Mouse (Mus musculus): ENCODE data around the gene Col19a1. TPM values are rescaled to one million over a fixed set of nuclear protein-coding genes. Genes with fewer than 3 reads are reported as not detected.

Gene Col19a1
- polyA plus RNA-seq, 1 experiment: not detected

- WGBS: 29% methylated on average over 8 of the region's 8 CpGs
- Histone ChIP-seq H3K27ac (ENCODE audit: insufficient read depth, low read depth, low read length) (no peak overlapping the region), H3K4me1 (ENCODE audit: control insufficient read depth, insufficient read depth, low read length) (no peaks in the 10 kb centered on the region), H3K4me3 (ENCODE audit: insufficient read depth, low read depth, low read length) (no peak overlapping the region)
- no peak for TF ChIP-seq POLR2A (IDR thresholded peaks at IDR 0.05; ENCODE audit: insufficient read depth, low read depth, low read length)
- 0 out of 2 replicates have a peak, but pooled peaks have one; percentile 6 for TF ChIP-seq CTCF (IDR thresholded peaks at IDR 0.05; ENCODE audit: insufficient read depth, low read depth, low read length)
These were observed 209.0 kb downstream of the Col19a1 start for GRCm38 (mm10) chr1:24378125-24378821.

GRCm38 (mm10) chr1:24374902-24375301, 212.4 kb downstream of the Col19a1 start:
- TF ChIP-seq CTCF (IDR thresholded peaks at IDR 0.05; ENCODE audit: insufficient read depth, low read depth, low read length) (no peak), POLR2A (IDR thresholded peaks at IDR 0.05; ENCODE audit: insufficient read depth, low read depth, low read length) (no peak)
- no peak overlapping the region for H3K4me3 ChIP-seq (ENCODE audit: insufficient read depth, low read depth, low read length)
- WGBS: 41% methylated on average over 2 of the region's 2 CpGs

GRCm38 (mm10) chr1:24373671-24374070, 213.6 kb downstream of the Col19a1 start:
- Histone ChIP-seq H3K4me3 (ENCODE audit: insufficient read depth, low read depth, low read length) (no peak overlapping the region), H3K27ac (ENCODE audit: insufficient read depth, low read depth, low read length) (no peak overlapping the region), H3K4me1 (ENCODE audit: control insufficient read depth, insufficient read depth, low read length) (no peaks in the 10 kb centered on the region)
- WGBS: 86% methylated on average over 3 of the region's 3 CpGs
- TF ChIP-seq POLR2A (IDR thresholded peaks at IDR 0.05; ENCODE audit: insufficient read depth, low read depth, low read length) (no peak), CTCF (IDR thresholded peaks at IDR 0.05; ENCODE audit: insufficient read depth, low read depth, low read length) (no peak)

More at GRCm38 (mm10) chr1:24374902-24375301, 212.4 kb downstream of the Col19a1 start:
- Histone ChIP-seq H3K27ac (ENCODE audit: insufficient read depth, low read depth, low read length) (no peak overlapping the region), H3K4me1 (ENCODE audit: control insufficient read depth, insufficient read depth, low read length) (no peaks in the 10 kb centered on the region)

- Histone ChIP-seq H3K4me1 (ENCODE audit: control insufficient read depth, insufficient read depth, low read length) (no peaks in the 10 kb centered on the region), H3K27ac (ENCODE audit: insufficient read depth, low read depth, low read length) (no peak overlapping the region), H3K4me3 (ENCODE audit: insufficient read depth, low read depth, low read length) (no peak overlapping the region)
- WGBS: 81% methylated on average over 4 of the region's 4 CpGs
- TF ChIP-seq CTCF (IDR thresholded peaks at IDR 0.05; ENCODE audit: insufficient read depth, low read depth, low read length) (no peak), POLR2A (IDR thresholded peaks at IDR 0.05; ENCODE audit: insufficient read depth, low read depth, low read length) (no peak)
These were observed 214.6 kb downstream of the Col19a1 start for GRCm38 (mm10) chr1:24372471-24373258.

GRCm38 (mm10) chr1:24367570-24368517, 219.4 kb downstream of the Col19a1 start:
- no peak overlapping the region for H3K4me3 ChIP-seq (ENCODE audit: insufficient read depth, low read depth, low read length)
- H3K27ac ChIP-seq (ENCODE audit: insufficient read depth, low read depth, low read length): no peak overlapping the region
- 27% methylated on average over 19 of the region's 19 CpGs for WGBS
- H3K4me1 ChIP-seq (ENCODE audit: control insufficient read depth, insufficient read depth, low read length): no peaks in the 10 kb centered on the region
- TF ChIP-seq CTCF (IDR thresholded peaks at IDR 0.05; ENCODE audit: insufficient read depth, low read depth, low read length): no peak
- TF ChIP-seq POLR2A (IDR thresholded peaks at IDR 0.05; ENCODE audit: insufficient read depth, low read depth, low read length): no peak

- no peak for TF ChIP-seq POLR2A (IDR thresholded peaks at IDR 0.05; ENCODE audit: insufficient read depth, low read depth, low read length)
- no peak for TF ChIP-seq CTCF (IDR thresholded peaks at IDR 0.05; ENCODE audit: insufficient read depth, low read depth, low read length)
- 68% methylated on average over 7 of the region's 7 CpGs for WGBS
- Histone ChIP-seq H3K27ac (ENCODE audit: insufficient read depth, low read depth, low read length) (no peak overlapping the region), H3K4me3 (ENCODE audit: insufficient read depth, low read depth, low read length) (no peak overlapping the region), H3K4me1 (ENCODE audit: control insufficient read depth, insufficient read depth, low read length) (no peaks in the 10 kb centered on the region; the same call in 1 of the 2 replicates)
These were observed 222.5 kb downstream of the Col19a1 start for GRCm38 (mm10) chr1:24364775-24365174.

- H3K4me1 ChIP-seq (ENCODE audit: control insufficient read depth, insufficient read depth, low read length): no peaks in the 10 kb centered on the region; the same call in 1 of the 2 replicates
- H3K4me3 ChIP-seq (ENCODE audit: insufficient read depth, low read depth, low read length): no peak overlapping the region
- 52% methylated on average over 13 of the region's 13 CpGs for WGBS
- TF ChIP-seq POLR2A (IDR thresholded peaks at IDR 0.05; ENCODE audit: insufficient read depth, low read depth, low read length): no peak
- no peak for TF ChIP-seq CTCF (IDR thresholded peaks at IDR 0.05; ENCODE audit: insufficient read depth, low read depth, low read length)
- H3K27ac ChIP-seq (ENCODE audit: insufficient read depth, low read depth, low read length): no peak overlapping the region
These were observed 225.2 kb downstream of the Col19a1 start for GRCm38 (mm10) chr1:24361990-24362635.
